Mouse (Mus musculus) left cerebral cortex, postnatal 4 days (tissue): ENCODE data around the gene Smc3. TPM values are rescaled to one million over a fixed set of nuclear protein-coding genes. Genes with fewer than 3 reads are reported as not detected.

Experiments
- DNase-seq: peaks from one replicate; pipeline ENCODE4 v3.0.0-alpha.2; 2022
- intact Hi-C: fragments of 180-260 bp; cut with DNase I; formaldehyde crosslinking; loops from one replicate; pipeline ENCODE4 v1.15.1; 2025
- total RNA-seq, 2 experiments: library from RNA; stranded (reverse); gene quantifications; 2 replicates each; pipeline ENCODE4 v1.2.3; 2021

Gene Smc3
- total RNA-seq, 2 experiments from 2014 or later = 52.0 to 56.2 TPM

DNA sequence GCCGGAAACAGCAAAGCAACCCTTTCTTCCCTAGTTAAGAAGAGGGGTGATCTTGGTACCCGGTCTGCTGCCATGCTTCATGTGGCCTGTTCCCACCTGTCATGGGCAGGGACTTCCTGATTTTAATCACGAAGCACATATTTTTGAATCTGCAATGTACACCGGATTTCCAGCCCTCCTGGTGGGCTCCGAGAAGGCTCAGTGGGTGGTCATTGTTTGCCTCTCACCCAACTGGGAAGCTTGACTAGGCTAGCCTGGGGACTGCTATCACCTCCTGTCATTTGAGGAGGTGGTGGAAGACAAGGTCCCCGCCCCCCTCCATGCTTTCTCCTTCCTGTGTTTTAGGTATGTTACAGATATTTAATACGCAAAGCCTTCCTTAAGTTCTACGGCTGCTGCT is 82.2 kb downstream of the Smc3 start:
- intact Hi-C loops = no loop called here
- no peak for DNase-seq

DNA sequence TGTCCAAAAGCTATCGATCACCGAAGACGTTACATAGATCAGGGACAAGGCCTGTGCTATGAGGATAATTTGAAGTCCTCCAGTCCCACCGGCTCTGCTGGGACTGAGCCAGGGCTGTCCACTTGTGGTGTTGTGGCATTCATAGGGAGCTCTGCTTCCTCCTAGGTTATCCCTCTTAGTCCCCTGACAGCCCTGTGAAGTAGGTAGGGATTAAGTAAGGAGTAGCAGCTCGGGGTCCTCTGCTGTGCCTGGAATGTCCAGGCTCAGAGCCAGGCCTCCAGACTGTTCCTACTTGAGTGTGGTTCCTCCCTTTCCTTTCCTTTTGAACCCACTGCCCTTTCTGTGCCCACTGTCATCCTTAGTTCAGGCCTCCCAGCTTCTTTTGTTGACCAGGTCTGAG is 87.4 kb downstream of the Smc3 start:
- no peak for DNase-seq
- intact Hi-C loops = no loop called here

DNA sequence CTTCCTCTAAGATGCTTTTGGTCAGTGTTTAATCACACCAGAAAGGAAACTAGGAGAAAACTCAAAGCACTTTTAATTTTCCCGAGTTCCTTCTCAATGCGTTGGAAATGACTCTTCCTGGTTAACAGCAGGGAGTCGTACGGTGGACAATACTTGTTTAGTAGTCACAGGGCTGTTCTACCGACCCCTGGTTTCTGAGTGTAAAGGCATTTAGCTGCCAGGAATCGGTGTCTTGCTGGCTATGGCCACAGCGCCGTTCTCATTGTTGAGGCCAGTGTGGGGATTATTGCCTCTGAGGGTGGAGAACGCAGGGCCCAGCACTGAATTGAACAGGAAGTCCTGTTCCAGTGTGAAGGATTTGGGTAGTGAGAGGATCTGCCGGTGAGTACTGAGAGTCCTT is 90.6 kb downstream of the Smc3 start:
- DNase-seq = no peak
- intact Hi-C loops = no loop called here

DNA sequence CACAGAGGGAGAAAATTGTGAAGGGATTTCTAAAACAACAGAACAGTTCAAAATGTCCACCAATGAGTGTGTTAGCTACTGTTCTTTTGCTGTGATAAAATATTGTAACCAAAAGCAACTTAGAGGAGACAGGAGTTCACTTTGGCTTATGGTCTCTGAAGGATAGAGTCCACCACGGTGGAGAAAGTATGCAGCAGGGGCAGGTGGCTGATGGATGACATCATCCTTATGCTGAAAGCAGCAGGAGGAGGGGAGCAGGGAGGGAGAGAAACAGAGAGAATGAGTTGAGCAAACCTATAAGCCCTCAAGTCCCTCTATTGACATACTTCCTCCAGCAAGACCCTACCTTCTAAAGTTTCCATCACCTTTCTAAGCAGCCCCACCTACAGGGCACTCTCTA is 93.8 kb downstream of the Smc3 start:
- intact Hi-C loops = no loop called here
- no peak for DNase-seq

Other genes with a start within 250 kb of the Smc3 start
- gene Gm10197, start 228.6 kb upstream of the Smc3 start, total RNA-seq = not detected
- gene Smndc1, start 209.8 kb upstream of the Smc3 start, total RNA-seq = 10 to 100 TPM; 38.6 to 45.1 TPM
- gene Dusp5, start 71.3 kb upstream of the Smc3 start, total RNA-seq = 1 to 10 TPM; 2.7 to 4.3 TPM
- 10 to 100 TPM; 67.0 to 78.7 TPM for gene Nutf2-ps1, start 11.3 kb upstream of the Smc3 start, total RNA-seq
- gene Rbm20, start 76.9 kb downstream of the Smc3 start, total RNA-seq = 1 to 10 TPM; 1.0 to 2.6 TPM